Mouse (Mus musculus) hindbrain, embryonic 15.5 days (tissue): ENCODE data around the gene Pik3ca. TPM values are rescaled to one million over a fixed set of nuclear protein-coding genes. Genes with fewer than 3 reads are reported as not detected.

Source experiments
- ATAC-seq: fragments of 200-750 bp; cut with Nextera tagmentation; 2 replicates; pipeline ENCODE4 v1.8.0; 2017; ENCODE audit warnings: low read depth, moderate number of reproducible peaks, moderate TSS enrichment; ENCODE audit not compliant: low FRiP score
- H3K27ac ChIP-seq: fragments of 300-500 bp; sonication (generic); replicated peaks from 2 replicates; pipeline ENCODE4 v1.5.1; 2015; ENCODE audit warnings: mild to moderate bottlenecking, inconsistent platforms
- H3K27me3 ChIP-seq: fragments of 300-500 bp; sonication (generic); 2 replicates; pipeline ENCODE4 v1.6.1; 2015; ENCODE audit warnings: control low read depth, inconsistent platforms
- H3K36me3 ChIP-seq: fragments of 300-500 bp; sonication (generic); 2 replicates; pipeline ENCODE4 v1.6.1; 2015; ENCODE audit warnings: control low read depth, inconsistent platforms
- H3K4me1 ChIP-seq: fragments of 300-500 bp; sonication (generic); replicated peaks from 2 replicates; pipeline ENCODE4 v1.6.1; 2015; ENCODE audit warnings: control low read depth, inconsistent platforms
- H3K4me2 ChIP-seq: fragments of 300-500 bp; sonication (generic); 2 replicates; pipeline ENCODE4 v1.6.1; 2015; ENCODE audit warnings: moderate library complexity, mild to moderate bottlenecking, inconsistent platforms
- H3K4me3 ChIP-seq: fragments of 300-500 bp; sonication (generic); 2 replicates; pipeline ENCODE4 v1.5.1; 2015; ENCODE audit warnings: mild to moderate bottlenecking, inconsistent platforms
- H3K9ac ChIP-seq: fragments of 300-500 bp; sonication (generic); 2 replicates; pipeline ENCODE4 v1.6.1; 2015; ENCODE audit warnings: inconsistent platforms
- H3K9me3 ChIP-seq: fragments of 300-500 bp; sonication (generic); 2 replicates; pipeline ENCODE4 v1.6.1; 2016; ENCODE audit warnings: control low read depth, inconsistent platforms
- WGBS: fragments of 180-500 bp; shearing (Covaris S2); methylation state at CpG from one replicate; pipeline ENCODE4 v1.1.7; 2015; 5-methylcytosine and 5-hydroxymethylcytosine counted together
- polyA plus RNA-seq: library from polyadenylated mRNA; unstranded; fragments of >200 nt; fragmentation: Nextera tagmentation; extraction: Ambion mirVana; gene quantifications from 2 replicates; pipeline ENCODE4 v1.2.1, GENCODE M21; 2015

Pik3ca gene
- polyA plus RNA-seq, 1 experiment from 2014 or later = 10.8 TPM

DNA sequence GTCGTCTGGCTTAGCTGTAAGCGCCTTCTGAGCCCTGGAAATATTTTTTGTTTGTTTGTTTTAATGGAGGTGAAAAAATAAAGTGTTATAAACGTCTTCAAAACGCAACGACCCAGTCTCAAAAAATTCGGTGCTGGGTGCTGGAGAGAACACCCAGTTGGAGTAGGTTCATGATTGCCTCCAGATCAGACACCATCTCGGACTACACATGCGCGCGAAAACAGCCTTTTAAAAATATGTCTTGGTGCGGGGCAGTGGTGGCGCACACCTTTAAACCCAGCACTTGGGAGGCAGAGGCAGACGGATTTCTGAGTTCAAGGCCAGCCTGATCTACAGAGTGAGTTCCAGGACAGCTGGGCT, 113.7 kb downstream of the Pik3ca start:
- 5% methylated on average over 13 of the region's 13 CpGs for WGBS
- H3K9ac ChIP-seq = peak overlapping the region; percentile 75
- H3K4me3 ChIP-seq = peak overlapping the region; percentile 71
- peak overlapping the region; percentile 78 for H3K27ac ChIP-seq
- H3K4me2 ChIP-seq = peak overlapping the region; percentile 65
- no peaks in the 10 kb centered on the region for H3K27me3 ChIP-seq
- no peak for ATAC-seq
- peaks cover 38% of the 10 kb centered on the region for H3K4me1 ChIP-seq
- H3K9me3 ChIP-seq = no peaks in the 10 kb centered on the region
- H3K36me3 ChIP-seq = peaks cover 6% of the 10 kb centered on the region

DNA sequence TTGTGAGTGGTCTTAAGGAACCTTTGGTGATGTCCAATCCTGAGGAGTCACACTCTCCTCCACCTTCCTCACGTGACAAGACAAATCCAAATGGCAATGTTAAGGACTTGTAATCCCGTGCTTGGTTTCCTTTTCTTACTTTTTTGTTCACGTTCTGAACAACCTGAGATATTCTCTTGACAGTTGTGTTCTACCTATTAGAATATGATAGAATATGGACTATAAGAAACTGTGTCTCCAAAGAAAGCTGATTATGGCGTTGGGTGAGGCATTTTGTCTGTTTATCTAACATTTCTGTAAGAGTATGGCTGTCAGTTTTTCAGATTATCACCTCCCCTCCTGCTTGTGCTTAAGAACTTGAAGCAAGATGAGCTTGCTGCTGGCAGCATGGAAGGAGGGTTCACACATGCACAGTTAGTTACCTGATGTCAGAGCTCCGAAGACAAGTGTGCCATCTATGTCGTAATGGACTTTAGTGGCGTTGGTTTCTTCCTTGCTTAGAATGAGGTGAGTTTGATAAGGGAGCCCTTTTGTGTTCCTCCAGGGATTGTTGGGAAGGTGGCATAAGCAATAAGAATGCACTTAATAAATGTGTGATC, 115.3 kb downstream of the Pik3ca start:
- Histone ChIP-seq H3K9ac (no peak overlapping the region), H3K4me2 (no peak overlapping the region), H3K27ac (no peak overlapping the region), H3K4me1 (peaks cover 38% of the 10 kb centered on the region), H3K4me3 (no peak overlapping the region), H3K27me3 (no peaks in the 10 kb centered on the region), H3K36me3 (peaks cover 16% of the 10 kb centered on the region), H3K9me3 (no peaks in the 10 kb centered on the region)
- WGBS = 94% methylated on average over 7 of the region's 7 CpGs
- no peak for ATAC-seq

DNA sequence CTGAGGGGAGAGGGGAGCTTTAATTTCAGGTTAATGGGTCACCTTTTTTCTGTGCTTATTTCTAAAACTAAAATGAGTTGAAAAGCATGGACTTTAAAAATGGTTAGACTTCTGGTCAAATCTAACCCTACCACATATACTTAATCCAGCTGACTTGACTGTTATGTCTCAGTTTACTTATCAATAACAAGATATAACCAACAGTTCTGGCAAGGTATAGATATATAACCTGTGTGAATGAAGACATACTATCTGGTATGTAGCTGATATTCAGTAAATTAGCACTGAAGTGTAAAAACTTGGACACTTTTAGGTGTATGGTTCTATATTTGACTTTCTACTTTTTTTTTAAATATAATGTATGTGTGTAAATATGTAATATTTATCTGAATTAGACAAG, 116.1 kb downstream of the Pik3ca start:
- Histone ChIP-seq H3K9me3 (no peaks in the 10 kb centered on the region), H3K4me3 (no peak overlapping the region), H3K27ac (no peak overlapping the region), H3K4me2 (no peak overlapping the region), H3K27me3 (no peaks in the 10 kb centered on the region), H3K4me1 (peaks cover 38% of the 10 kb centered on the region), H3K9ac (no peak overlapping the region), H3K36me3 (peaks cover 21% of the 10 kb centered on the region)
- ATAC-seq = no peak

Other genes starting within 250 kb of the Pik3ca start
- gene Zmat3, start 31.7 kb upstream of the Pik3ca start, polyA plus RNA-seq = 7.9 and 8.2 TPM in 2 replicates
- 0.21 TPM in 1 of 2 replicates, not detected in the other for gene Kcnmb3, start 94.6 kb downstream of the Pik3ca start, polyA plus RNA-seq
- gene Zfp639, start 112.6 kb downstream of the Pik3ca start, polyA plus RNA-seq = 36.9 and 40.0 TPM in 2 replicates
- 36.4 and 45.0 TPM in 2 replicates for gene Mfn1, start 131.8 kb downstream of the Pik3ca start, polyA plus RNA-seq
- 95.1 and 96.3 TPM in 2 replicates for gene Gnb4, start 218.9 kb downstream of the Pik3ca start, polyA plus RNA-seq